Mouse (Mus musculus): ENCODE results near the gene Itm2c.

The Itm2c gene

GRCm38 (mm10) chr1:85894231-85894747 is at the start of gene Itm2c:
Itm2c (plus strand) TSS chr1:85894281.
- DNase-seq (ENCODE audit: low spot score in 2 of 2) = peak; percentile 77 to 84

DNA sequence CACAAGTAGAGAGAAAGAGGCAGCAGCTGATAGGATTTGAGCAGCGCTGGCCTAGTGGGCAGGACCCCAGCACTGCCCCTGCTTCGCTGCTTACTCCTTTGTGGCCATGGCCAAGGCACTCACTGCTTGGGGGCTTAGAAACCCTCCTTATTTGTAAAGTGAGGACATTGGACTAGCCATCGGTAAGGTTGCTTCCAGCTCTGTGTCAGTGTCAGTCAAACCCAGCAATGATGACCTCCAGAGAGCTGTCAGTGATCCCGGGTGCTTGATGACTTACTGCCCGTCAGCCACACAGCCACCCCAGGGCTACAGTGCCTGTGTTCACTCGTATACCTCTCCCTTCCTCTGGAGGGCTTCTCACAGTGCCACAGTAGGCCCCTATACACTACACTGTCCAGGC is 49.1 kb upstream of the Itm2c start:
- no peak for DNase-seq (ENCODE audit: low spot score in 2 of 2)

DNA sequence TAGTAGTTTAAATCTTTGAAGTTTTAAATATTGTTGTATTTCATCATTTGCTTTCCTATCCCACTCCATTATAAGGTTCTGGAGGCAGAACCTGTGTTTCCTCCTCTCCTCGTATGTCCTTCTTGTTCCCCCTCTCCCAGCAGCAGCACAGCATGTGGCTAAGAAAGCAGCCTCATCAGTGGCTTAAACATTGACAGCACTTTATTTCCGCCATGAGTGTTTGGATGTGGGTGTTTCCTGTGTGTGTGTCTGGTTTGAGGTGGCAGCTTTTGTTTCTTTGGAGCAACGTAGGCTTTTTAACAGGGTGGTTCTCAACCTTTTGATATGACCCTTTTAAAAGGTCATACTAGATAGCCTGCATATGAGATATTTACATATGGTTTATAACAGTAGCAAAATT is 48.6 kb upstream of the Itm2c start:
- no peak for DNase-seq (ENCODE audit: low spot score in 2 of 2)

DNA sequence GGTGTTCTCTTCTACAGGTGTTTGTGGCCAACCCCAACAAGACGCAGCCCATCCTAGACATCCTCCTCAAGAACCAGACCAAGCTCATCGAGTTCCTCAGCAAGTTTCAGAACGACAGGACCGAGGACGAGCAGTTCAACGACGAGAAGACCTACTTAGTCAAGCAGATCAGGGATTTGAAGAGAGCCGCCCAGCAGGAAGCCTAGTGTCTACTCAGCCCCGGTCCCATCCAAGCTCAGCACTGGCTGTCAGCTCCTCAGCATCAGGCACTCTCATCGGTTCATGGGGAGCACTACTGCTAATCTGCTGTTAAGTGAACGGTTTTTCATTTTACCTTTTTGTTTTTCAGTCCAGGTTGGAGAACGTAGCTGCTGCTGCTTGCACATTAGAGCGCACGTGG is 45.1 kb upstream of the Itm2c start:
- DNase-seq (ENCODE audit: low spot score in 2 of 2) = no peak

GRCm38 (mm10) chr1:85850851-85851250 is 43.2 kb upstream of the Itm2c start:
- no peak for DNase-seq (ENCODE audit: low spot score in 2 of 2)

GRCm38 (mm10) chr1:85852996-85853689 is 40.9 kb upstream of the Itm2c start:
- DNase-seq (ENCODE audit: low spot score in 2 of 2) = peak; percentile 50 to 71

- no peak for DNase-seq (ENCODE audit: low spot score in 2 of 2)
These were observed 40.2 kb upstream of the Itm2c start for GRCm38 (mm10) chr1:85853865-85854264.

GRCm38 (mm10) chr1:85854475-85854874 is 39.6 kb upstream of the Itm2c start:
- DNase-seq (ENCODE audit: low spot score in 2 of 2) = no peak

- DNase-seq (ENCODE audit: low spot score in 2 of 2) = no peak
These were observed 37.8 kb upstream of the Itm2c start for GRCm38 (mm10) chr1:85856266-85856665.

DNA sequence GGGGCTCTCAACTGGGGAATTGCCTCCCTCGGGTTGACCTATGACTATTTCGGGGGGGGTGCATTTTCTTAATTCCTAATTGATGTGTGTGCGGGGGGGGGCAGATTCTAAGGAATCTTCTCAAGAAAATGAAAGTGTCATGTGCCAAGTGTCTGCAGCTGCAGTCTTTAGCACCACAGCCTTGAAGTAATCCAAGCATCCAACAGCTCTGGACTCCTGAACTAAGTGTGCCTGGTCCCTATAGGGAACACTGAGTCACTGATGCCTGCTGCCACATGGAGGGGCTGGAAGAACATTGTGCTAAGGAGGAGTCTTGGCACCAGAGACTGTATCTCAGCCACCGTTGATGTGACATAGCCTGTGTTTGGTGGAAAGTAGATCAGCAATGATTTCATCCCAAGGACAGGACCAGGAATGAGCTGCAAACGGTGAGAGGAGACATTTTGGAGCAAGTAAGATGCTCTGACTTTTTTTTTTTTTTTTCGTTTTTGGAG is 36.8 kb upstream of the Itm2c start:
- no peak for DNase-seq (ENCODE audit: low spot score in 2 of 2)

GRCm38 (mm10) chr1:85864383-85864782 is 29.7 kb upstream of the Itm2c start:
- DNase-seq (ENCODE audit: low spot score in 2 of 2) = no peak

GRCm38 (mm10) chr1:85870001-85870400 is 24.1 kb upstream of the Itm2c start:
- peak in 1 of 2 experiments; percentile 37 for DNase-seq (ENCODE audit: low spot score in 2 of 2)

GRCm38 (mm10) chr1:85870546-85870945 is 23.5 kb upstream of the Itm2c start:
- no peak for DNase-seq (ENCODE audit: low spot score in 2 of 2)

DNA sequence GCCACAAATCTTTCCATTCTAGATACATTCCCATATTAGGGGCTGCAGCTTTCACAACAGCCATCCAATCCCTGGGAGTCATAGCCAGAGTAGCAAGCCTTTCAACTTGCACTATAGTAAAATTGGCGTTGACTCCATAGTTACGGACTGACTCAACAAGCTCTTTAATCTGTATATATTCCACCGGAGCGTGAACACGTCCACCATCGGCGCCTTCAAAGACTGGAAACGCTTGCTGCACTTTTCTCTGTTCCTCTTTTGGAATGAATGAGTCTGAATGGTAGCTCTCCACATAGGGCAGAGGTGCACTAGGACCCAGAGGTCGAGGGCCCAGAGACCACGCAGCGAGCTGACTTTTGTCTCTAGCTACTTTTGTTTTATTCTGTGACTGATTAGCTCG is 12.1 kb upstream of the Itm2c start:
- DNase-seq (ENCODE audit: low spot score in 2 of 2) = no peak

- DNase-seq (ENCODE audit: low spot score in 2 of 2) = no peak
These were observed 6.9 kb upstream of the Itm2c start for GRCm38 (mm10) chr1:85887221-85887620.

DNA sequence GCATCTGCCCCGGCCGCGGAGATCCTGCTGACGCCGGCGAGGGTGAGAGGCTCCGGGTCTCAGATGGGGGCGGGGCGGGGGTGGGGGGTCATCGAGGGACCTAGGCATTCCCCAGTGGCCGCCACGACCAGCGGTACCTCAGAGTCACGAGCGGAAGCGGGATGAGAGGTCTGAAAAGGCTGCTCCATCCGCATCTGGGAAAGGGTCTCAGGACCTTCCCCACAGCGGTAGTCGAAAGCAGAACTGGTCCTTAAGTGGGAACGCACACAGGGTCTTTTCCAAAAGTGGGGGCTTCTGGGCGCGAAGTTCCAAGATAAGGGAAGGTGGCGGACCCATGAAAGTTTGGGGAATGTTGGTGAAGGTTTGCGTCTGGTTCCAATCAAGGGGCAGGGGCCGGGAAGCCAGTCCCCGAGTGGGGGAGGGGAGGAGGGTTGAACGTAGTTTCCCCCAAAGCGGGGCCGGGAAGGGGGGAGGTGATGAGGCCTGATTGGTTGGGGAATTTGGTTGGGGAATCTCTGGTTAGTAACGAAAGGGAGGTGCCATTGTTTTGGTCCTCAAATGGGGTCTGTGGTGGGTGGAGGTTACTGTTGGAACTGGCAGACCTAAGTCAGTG is 773 bp downstream of the Itm2c start:
- DNase-seq (ENCODE audit: low spot score in 2 of 2) = peak in 1 of 2 experiments; percentile 64

DNA sequence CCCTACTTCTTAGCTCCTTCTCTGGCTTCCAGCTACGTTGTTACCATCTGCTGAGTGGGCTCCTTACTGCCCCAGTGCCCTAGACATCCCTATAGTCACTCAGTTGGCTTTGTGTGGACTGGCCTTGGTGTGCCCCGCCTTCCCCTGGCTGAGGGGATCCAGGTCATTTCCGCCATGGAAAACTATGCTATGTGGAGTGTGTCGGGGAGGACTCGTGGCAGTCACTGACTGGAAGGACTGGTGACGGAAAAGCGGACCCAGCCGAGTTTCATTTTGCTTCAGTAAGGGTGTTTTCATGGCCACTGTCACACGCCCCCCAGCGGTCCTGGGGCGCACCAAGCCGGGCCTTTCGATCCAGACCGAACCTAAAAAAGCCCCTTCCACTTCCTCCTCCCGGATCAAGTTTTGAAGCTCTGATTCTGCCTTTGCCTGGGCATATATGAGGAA is 1.3 kb downstream of the Itm2c start:
- peak in 1 of 2 experiments; percentile 61 for DNase-seq (ENCODE audit: low spot score in 2 of 2)

DNA sequence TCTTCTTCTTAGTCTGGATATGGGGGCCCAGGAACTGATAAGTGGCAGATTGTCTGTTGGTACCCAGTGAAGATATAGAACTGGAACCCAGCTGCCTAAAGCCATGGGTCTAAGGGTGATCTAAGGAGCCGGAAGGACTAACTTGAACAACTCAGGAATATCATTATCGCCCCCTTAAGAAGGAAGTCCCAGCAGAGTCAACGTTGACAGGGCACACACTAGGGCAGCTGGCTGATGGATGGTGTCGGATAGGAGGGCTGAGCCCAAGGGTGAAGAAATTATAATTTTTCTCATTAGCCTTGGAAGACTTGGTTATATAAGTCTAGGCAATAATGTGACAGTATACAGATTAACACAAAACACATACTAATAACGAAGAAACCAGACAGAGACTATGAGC is 2.0 kb downstream of the Itm2c start:
- DNase-seq (ENCODE audit: low spot score in 2 of 2) = no peak

DNA sequence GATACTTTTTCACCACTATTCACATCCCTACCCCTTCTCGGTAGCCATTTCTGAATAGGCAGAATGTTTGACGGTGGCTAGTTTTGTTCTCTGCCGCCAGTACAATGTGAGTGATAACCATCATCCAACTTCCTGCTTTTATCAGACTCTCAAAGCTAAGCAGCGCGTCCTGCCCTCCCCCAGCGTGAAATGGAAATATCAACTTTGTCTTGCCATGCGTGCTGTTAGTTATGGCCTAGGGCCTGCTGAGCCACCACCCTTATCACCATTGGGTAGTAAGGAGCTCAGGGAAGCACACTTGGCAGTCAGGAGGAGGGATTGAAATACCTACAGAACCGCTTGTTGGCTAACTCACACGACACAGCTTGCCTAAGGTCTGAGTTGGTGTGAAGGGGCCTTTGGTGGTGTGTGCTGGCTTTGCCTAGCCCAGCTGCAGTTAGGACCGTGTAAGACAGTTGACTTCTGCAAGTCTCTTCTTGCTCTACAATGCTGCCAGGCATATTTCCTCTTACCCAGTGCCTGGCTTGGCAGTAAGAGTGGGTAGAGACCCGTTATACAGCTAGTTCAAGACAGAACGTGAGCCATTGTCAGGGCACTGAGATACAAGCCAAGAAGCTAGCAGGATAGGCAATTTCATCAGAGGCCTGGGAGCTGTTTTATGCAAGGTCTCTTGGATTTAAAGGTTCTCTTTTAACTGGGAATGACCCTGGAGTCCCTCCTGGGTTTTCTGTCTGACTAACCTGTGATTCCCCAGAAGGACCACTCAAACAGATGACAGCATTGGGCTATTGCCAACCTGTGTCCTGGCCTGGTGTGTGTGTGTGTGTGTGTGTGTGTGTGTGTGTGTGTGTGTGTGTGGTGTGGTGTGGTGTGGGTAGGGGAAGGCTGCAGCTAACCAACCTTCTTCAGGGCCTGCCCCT is 3.0 kb downstream of the Itm2c start:
- no peak for DNase-seq (ENCODE audit: low spot score in 2 of 2)

DNA sequence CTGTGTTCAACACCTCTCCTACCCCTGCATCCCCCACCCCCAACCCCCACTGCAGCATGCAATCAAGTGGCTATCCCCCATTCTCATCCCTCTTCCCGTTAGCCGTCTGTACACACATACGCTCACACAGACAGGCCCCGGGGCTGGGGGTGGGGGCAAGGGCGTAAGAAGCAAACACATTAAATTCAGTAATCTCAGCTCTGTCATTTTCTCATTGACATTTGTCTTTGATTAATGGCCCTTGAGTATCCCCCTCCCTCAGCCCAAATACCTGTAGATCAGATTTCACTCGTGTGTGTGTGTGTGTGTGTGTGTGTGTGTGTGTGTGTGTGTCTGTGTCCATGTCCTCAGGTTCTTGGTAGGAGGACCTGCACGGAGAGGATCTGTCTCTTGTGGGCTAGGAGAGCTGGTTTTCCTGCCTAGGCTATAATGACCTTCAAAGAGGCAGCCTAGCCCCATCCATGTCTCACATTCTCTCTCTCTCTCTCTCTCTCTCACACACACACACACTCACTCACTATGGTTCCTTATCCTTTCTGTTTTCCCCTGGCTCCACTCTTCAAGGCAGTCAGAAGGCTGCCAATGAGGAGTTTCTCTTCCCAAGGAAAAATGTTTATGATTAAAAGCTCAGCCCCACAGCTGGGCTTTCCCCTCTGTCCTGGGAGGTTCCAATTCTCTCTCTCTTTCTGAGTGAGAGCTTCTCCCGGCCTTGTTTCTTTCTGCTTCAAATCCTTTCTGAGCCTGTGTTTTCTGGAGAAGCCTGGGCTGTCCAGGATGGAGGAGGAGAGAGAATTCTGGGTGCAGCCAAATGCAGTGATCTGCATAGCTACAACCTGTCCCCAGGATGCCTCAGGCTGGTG is 4.0 kb downstream of the Itm2c start:
- DNase-seq (ENCODE audit: low spot score in 2 of 2) = no peak

GRCm38 (mm10) chr1:85898761-85899387 is 4.8 kb downstream of the Itm2c start:
- DNase-seq (ENCODE audit: low spot score in 2 of 2) = no peak

Measured in cerebellum, postnatal 4 days (tissue).